Mouse (Mus musculus): ENCODE results near the gene Syce1l. TPM values are rescaled to one million over a fixed set of nuclear protein-coding genes. Genes with fewer than 3 reads are reported as not detected.

Syce1l gene
- total RNA-seq, 2 experiments from 2014 or later = not detected

DNA sequence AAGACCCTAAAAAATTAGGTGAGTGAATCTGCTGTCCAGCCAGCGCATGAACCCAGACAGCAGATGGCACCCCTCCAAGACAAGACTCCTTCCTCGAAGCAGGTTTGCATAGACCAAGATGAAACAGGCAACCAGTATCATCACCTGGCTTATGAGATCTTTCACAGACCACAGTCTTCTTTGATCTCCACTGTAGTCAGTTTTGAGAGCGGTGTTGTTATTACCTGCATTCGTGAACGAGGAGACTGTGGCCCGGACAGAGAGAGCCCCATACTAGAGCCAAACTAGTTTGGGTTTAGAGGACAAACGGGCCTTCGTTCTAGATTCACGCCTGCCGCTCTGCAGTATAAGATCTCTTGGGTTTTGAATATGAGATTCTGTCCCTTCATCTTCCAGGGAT is 26.9 kb downstream of the Syce1l start:
- no peak for ATAC-seq (replicated peaks; ENCODE audit: low FRiP score, poor library complexity, severe bottlenecking)

DNA sequence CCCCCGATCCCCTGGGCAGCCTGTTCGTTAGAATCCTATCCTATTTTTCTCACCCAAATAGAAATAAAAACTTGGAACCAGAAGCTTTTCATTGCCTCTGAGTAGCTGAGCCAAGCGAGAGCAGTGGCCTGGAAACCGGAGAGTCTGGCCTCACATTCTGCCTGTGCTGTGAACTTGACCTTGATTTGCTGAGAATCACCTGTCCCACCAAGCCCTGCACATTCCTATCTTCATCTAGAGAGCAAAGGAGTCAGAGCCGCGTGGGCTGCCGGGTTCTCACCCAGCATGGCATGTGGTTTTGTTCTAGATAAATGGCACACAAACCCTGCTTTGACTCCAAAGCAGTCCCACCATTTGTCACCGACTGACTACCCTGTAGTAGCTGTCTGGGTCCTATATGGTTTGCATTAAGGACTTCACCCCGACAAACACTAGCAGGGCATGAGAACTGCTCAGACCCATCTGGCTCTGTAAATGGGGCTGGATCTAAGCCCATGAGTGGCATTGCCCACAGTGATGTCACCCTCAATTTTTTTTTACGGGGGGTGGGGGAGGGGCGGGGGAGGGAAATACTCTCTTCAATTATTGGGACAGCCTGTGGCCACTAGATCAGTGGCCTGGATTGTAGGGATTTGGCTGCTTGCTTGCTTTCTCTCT is 29.7 kb downstream of the Syce1l start:
- no peak for ATAC-seq (replicated peaks; ENCODE audit: low FRiP score, poor library complexity, severe bottlenecking)

DNA sequence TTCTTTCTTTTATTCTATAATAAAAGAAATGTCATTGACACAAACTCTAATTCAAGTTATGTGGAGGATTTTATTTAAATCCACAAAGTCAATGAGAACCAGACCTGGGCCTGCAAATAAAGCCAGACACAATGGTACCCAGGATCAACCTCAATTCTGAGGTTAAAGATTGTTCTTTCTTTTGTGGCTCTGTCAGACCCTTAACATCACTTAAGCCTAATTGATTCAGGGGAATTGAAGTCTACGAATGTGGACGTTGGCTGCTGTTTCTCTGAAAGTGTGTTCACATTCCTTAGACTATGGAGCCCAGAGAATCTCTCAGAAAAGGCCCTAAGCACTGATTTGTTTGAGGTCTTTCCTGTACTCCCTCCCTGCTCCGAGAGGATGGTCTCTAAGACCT is 30.3 kb downstream of the Syce1l start:
- ATAC-seq (replicated peaks; ENCODE audit: low FRiP score, poor library complexity, severe bottlenecking) = no peak

DNA sequence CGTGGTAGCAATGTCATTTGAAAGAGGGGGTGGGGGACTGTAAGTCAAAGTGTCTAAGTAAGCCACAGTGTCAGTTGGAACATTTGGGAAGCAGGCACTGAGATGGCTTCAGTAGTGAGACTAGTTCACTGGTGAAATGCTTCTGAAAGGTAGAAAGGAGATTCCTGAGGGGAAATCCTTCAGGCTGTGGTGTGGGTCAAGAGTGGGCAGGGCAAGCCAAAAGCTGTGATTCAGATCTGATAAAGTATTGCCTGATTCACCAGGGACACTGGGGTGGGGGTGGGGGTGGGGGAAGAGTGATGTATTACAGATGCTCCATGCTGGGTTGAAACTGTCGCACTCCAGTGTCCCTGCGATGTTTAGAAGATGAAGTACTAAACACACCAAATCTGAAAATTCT is 31.6 kb downstream of the Syce1l start:
- no peak for ATAC-seq (replicated peaks; ENCODE audit: low FRiP score, poor library complexity, severe bottlenecking)

DNA sequence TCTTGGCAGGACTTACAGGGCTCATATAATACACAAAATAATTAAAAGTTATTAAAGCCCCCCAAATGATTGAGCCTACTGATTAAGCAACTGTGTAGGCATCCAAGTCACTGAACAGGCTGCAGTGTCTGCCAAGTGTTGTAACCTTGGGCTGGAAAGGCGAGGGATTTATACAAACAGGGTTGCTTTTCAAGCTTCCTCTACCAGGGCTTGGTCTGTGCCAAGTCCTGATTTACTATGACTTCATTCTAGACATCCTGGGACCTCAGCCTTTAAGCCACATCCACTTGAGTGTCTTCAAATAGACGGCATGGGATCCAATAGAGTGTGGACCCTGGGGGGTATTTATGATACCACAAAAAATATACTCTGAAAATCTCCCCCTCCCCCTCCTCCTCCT is 32.3 kb downstream of the Syce1l start:
- ATAC-seq (replicated peaks; ENCODE audit: low FRiP score, poor library complexity, severe bottlenecking) = no peak

DNA sequence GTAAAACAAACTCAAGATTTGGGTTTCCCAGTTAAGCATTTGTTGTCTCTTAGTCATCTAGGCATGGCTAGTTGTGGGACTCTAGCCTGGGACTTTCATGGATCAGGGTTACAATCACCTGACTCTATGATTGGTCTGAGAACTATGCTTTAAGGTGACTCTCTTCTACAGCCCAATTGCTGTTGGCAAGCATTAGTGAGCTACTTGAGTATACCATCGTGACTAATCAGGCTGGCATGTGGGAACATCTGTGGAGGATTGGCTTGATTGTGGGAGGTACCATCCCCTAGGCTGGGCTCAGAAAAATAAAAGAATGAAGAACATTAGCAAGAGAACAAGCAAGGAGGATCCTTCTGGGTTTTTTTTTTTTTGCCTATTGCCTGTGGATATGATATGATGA is 33.8 kb downstream of the Syce1l start:
- no peak for ATAC-seq (replicated peaks; ENCODE audit: low FRiP score, poor library complexity, severe bottlenecking)

DNA sequence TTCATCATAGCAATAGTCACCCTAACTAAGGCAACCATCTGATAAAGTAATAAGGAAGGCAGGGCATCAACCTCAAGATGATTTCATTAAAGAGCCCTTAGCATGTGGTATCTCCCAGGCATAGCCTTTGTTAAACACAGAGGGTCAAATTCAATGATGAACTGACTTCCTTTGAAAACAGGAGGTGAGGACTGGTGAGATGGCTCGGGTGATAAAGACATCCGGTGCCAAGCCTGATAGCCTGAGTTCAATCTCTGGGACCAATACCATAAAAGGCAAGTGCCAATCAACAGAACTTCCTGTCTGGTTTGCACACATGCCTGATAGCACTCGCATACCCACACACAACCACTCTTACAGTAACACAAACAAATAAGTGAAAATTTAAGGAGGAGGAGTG is 36.3 kb downstream of the Syce1l start:
- no peak for ATAC-seq (replicated peaks; ENCODE audit: low FRiP score, poor library complexity, severe bottlenecking)

DNA sequence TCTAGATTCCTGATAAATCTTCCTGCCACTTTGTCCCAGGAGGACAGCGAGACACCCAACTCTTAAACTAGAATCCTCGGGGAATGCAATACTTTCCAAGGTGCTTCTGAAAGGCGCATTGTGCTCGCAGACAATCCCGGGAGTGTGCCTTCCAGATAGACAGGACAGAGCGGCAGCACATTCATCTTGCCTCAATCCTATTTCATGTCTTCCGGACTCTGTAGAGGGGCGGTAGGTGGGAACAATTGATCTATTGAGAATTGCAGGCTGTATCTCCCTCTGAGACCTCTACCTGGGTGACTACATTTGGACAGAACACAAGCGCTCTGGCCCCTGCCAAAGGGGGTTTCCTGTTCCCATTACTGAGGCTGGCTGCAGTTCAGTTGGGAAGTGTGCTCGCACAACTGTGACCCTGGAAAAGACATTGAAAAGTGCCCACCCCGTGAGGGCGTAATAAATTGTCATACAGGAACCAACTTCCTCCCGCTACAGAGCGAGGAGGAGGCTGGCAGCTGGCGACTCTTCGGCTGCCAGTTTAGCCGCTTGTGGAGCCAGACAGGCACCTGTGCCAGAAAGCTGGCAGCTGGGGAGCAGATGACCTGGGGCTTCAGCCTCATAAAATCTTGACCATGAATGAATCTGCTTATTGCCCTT is 45.0 kb downstream of the Syce1l start:
- ATAC-seq (replicated peaks; ENCODE audit: low FRiP score, poor library complexity, severe bottlenecking) = no peak

DNA sequence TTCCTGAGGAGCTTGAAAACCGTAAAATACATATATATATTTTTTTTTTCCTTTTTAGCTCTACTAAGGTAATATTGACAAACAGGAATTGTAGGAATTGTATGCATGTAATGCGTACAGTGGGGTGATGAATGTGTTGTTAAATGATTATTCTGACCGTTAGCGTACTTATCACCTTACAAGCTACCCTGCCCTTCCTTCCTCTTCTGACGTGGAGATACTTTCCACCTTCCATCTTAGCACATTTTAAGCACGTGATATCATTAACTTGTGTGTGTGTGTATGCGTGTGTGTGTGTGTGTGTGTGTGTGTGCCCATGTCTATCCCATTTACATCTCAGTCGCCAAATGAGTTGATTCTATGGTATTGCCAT is 45.5 kb downstream of the Syce1l start:
- ATAC-seq (replicated peaks; ENCODE audit: low FRiP score, poor library complexity, severe bottlenecking) = no peak

DNA sequence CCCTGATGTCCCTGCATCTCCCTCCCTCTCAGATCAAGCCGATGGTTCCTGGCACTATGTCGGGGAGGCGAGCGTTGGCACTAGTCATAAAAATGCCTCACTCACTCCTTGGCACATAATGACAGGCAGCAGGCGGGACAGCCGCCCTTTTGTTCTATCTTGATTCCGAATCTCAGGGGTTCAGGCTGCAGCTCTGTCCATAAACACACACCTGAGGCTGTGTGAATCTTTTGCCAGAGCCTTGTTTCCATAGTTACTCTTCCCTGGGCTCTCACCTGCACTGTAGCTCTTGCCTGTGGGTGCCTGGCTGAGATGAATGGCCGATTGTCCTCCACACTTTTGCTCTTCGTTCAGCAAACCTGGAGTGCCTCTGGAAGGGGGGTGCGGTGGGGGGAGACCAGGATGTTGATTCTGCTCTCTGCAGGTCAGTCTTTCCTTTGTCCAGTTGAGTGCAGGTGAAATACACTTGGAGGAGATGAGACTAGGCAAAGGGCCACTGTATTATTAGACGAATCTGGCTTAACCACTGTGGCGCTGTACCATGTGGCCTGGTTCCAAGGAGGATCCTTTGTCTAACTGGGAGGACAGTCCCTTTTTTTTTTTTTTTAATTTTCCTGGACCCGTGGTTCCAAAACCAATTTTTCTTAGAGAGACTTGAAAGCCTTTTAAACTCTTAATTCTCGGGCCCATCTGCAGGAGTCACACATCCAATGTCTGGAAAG is 48.8 kb downstream of the Syce1l start:
- ATAC-seq (replicated peaks; ENCODE audit: low FRiP score, poor library complexity, severe bottlenecking) = no peak

DNA sequence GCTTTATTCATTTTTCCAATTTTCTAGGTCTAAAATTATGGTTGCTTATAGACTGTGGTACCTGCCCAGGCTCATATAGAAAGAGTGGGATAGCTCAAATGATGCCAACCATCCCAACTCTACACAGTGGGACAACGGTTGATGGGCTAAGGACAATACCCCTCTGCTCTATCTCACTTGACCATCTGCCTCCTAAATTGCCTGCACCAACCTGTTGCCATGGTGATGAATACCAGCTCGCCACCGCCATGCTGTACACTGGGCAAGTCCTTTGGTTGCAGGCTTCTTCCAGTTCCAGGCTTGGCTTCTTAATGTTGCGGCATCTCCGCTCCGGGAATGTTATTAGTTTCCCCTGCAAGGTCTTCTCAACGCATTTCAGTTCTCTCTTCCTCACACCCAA is 62.0 kb downstream of the Syce1l start:
- no peak for ATAC-seq (replicated peaks; ENCODE audit: low FRiP score, poor library complexity, severe bottlenecking)

Other genes starting within 250 kb of the Syce1l start
- 2.9 and 4.6 TPM in 2 replicates for gene Mon1b, start 7.6 kb upstream of the Syce1l start, total RNA-seq (2015; ENCODE audit: low replicate concordance)
- gene Mon1b, start 7.6 kb upstream of the Syce1l start, total RNA-seq (2017; ENCODE audit: low replicate concordance) = 2.7 and 3.3 TPM in 2 replicates
- not detected in 2 replicates for gene Adamts18, start 205.5 kb downstream of the Syce1l start, total RNA-seq (2015; ENCODE audit: low replicate concordance)
- gene Adamts18, start 205.5 kb downstream of the Syce1l start, total RNA-seq (2017; ENCODE audit: low replicate concordance) = not detected in 2 replicates